Mouse (Mus musculus) neural tube, embryonic 12.5 days (tissue): Measurements from ENCODE around the gene Zmiz1. TPM values are rescaled to one million over a fixed set of nuclear protein-coding genes. Genes with fewer than 3 reads are reported as not detected.

Source experiments
- ATAC-seq: fragments of 200-750 bp; cut with Nextera tagmentation; 2 replicates; pipeline ENCODE4 v1.8.0; 2017; ENCODE audit warnings: low read depth, mild to moderate bottlenecking, moderate TSS enrichment, moderate library complexity; ENCODE audit not compliant: low FRiP score
- H3K27ac ChIP-seq: fragments of 300-500 bp; sonication (generic); 2 replicates; pipeline ENCODE4 v1.5.1; 2016
- H3K27me3 ChIP-seq: fragments of 300-500 bp; sonication (generic); replicated peaks from 2 replicates; pipeline ENCODE4 v1.6.1; 2016; ENCODE audit warnings: mild to moderate bottlenecking
- H3K36me3 ChIP-seq: fragments of 300-500 bp; sonication (generic); 2 replicates; pipeline ENCODE4 v1.6.1; 2016; ENCODE audit warnings: mild to moderate bottlenecking
- H3K4me1 ChIP-seq: fragments of 300-500 bp; sonication (generic); 2 replicates; pipeline ENCODE4 v1.6.1; 2016
- H3K4me2 ChIP-seq: fragments of 300-500 bp; sonication (generic); replicated peaks from 2 replicates; pipeline ENCODE4 v1.6.1; 2016; ENCODE audit warnings: mild to moderate bottlenecking
- H3K4me3 ChIP-seq: fragments of 300-500 bp; sonication (generic); 2 replicates; pipeline ENCODE4 v1.5.1; 2016
- H3K9ac ChIP-seq: fragments of 300-500 bp; sonication (generic); 2 replicates; pipeline ENCODE4 v1.6.1; 2016; ENCODE audit warnings: mild to moderate bottlenecking
- H3K9me3 ChIP-seq: fragments of 300-500 bp; sonication (generic); 2 replicates; pipeline ENCODE4 v1.6.1; 2016; ENCODE audit warnings: mild to moderate bottlenecking
- WGBS: fragments of 180-500 bp; shearing (Covaris S2); methylation state at CpG from one replicate; pipeline ENCODE4 v1.1.7; 2016; 5-methylcytosine and 5-hydroxymethylcytosine counted together
- polyA plus RNA-seq: library from polyadenylated mRNA; unstranded; fragments of >200 nt; fragmentation: Nextera tagmentation; extraction: Ambion mirVana; gene quantifications from 2 replicates; pipeline ENCODE4 v1.2.1, GENCODE M21; 2016

Gene Zmiz1
- polyA plus RNA-seq, 1 experiment from 2014 or later, result 63.4 TPM

- ATAC-seq, result no peak
- no peaks in the 10 kb centered on the region; the same call in 1 of the 2 replicates for H3K4me1 ChIP-seq
- H3K27ac ChIP-seq, result no peak overlapping the region
- no peaks in the 10 kb centered on the region for H3K9me3 ChIP-seq
- no peak overlapping the region for H3K9ac ChIP-seq
- WGBS, result 58% methylated on average over 3 of the region's 3 CpGs
- H3K27me3 ChIP-seq, result no peaks in the 10 kb centered on the region
- no peak overlapping the region for H3K4me2 ChIP-seq
- no peaks in the 10 kb centered on the region for H3K36me3 ChIP-seq
- H3K4me3 ChIP-seq, result no peak overlapping the region
These were observed 18.2 kb upstream of the Zmiz1 start for GRCm38 (mm10) chr14:25440777-25441176.

GRCm38 (mm10) chr14:25441469-25441868 lies 17.5 kb upstream of the Zmiz1 start:
- 78% methylated on average over 5 of the region's 5 CpGs for WGBS
- H3K27ac ChIP-seq, result no peak overlapping the region
- no peak overlapping the region for H3K4me3 ChIP-seq

GRCm38 (mm10) chr14:25442676-25443075 lies 16.3 kb upstream of the Zmiz1 start:
- no peak overlapping the region for H3K27ac ChIP-seq
- H3K27me3 ChIP-seq, result no peaks in the 10 kb centered on the region
- ATAC-seq, result no peak
- 15% methylated on average over 2 of the region's 2 CpGs for WGBS
- H3K4me3 ChIP-seq, result no peak overlapping the region
- no peaks in the 10 kb centered on the region for H3K9me3 ChIP-seq
- H3K9ac ChIP-seq, result no peak overlapping the region
- H3K4me2 ChIP-seq, result no peak overlapping the region
- no peaks in the 10 kb centered on the region; the same call in 1 of the 2 replicates for H3K4me1 ChIP-seq
- no peaks in the 10 kb centered on the region for H3K36me3 ChIP-seq

More at GRCm38 (mm10) chr14:25441469-25441868, 17.5 kb upstream of the Zmiz1 start:
- Histone ChIP-seq H3K27me3 (no peaks in the 10 kb centered on the region), H3K4me2 (no peak overlapping the region), H3K4me1 (no peaks in the 10 kb centered on the region; the same call in 1 of the 2 replicates), H3K36me3 (no peaks in the 10 kb centered on the region), H3K9ac (no peak overlapping the region), H3K9me3 (no peaks in the 10 kb centered on the region)
- ATAC-seq, result no peak

- H3K9me3 ChIP-seq, result no peaks in the 10 kb centered on the region
- H3K4me2 ChIP-seq, result no peak overlapping the region
- no peak overlapping the region for H3K9ac ChIP-seq
- 83% methylated on average over 6 of the region's 6 CpGs for WGBS
- no peaks in the 10 kb centered on the region; the same call in 1 of the 2 replicates for H3K4me1 ChIP-seq
- H3K27me3 ChIP-seq, result no peaks in the 10 kb centered on the region
- no peaks in the 10 kb centered on the region for H3K36me3 ChIP-seq
- no peak for ATAC-seq
- H3K27ac ChIP-seq, result no peak overlapping the region
- H3K4me3 ChIP-seq, result no peak overlapping the region
These were observed 11.7 kb upstream of the Zmiz1 start for GRCm38 (mm10) chr14:25447136-25447775.

- Histone ChIP-seq H3K4me1 (no peaks in the 10 kb centered on the region; the same call in none of the 2 replicates), H3K27me3 (no peaks in the 10 kb centered on the region), H3K9me3 (no peaks in the 10 kb centered on the region), H3K9ac (no peak overlapping the region), H3K4me3 (no peak overlapping the region), H3K4me2 (no peak overlapping the region), H3K36me3 (no peaks in the 10 kb centered on the region), H3K27ac (no peak overlapping the region)
- ATAC-seq, result no peak
- 55% methylated on average over 2 of the region's 2 CpGs for WGBS
These were observed 10.5 kb upstream of the Zmiz1 start for GRCm38 (mm10) chr14:25448471-25448870.

- Histone ChIP-seq H3K9ac (no peak overlapping the region), H3K36me3 (no peaks in the 10 kb centered on the region), H3K27ac (no peak overlapping the region), H3K27me3 (no peaks in the 10 kb centered on the region), H3K4me2 (no peak overlapping the region), H3K4me1 (peaks cover 4% of the 10 kb centered on the region), H3K4me3 (no peak overlapping the region), H3K9me3 (no peaks in the 10 kb centered on the region)
- WGBS, result 67% methylated on average over 7 of the region's 7 CpGs
- ATAC-seq, result no peak
These were observed 7.8 kb upstream of the Zmiz1 start for GRCm38 (mm10) chr14:25451099-25451667.

- H3K36me3 ChIP-seq, result no peaks in the 10 kb centered on the region
- WGBS, result 61% methylated on average over 10 of the region's 10 CpGs
- no peak overlapping the region for H3K27ac ChIP-seq
- no peak overlapping the region for H3K9ac ChIP-seq
- H3K27me3 ChIP-seq, result no peaks in the 10 kb centered on the region
- H3K9me3 ChIP-seq, result no peaks in the 10 kb centered on the region
- H3K4me3 ChIP-seq, result no peak overlapping the region
- ATAC-seq, result no peak
- H3K4me2 ChIP-seq, result no peak overlapping the region
- H3K4me1 ChIP-seq, result peaks cover 12% of the 10 kb centered on the region
These were observed 7.0 kb upstream of the Zmiz1 start for GRCm38 (mm10) chr14:25451699-25452632.

GRCm38 (mm10) chr14:25452633-25453025 lies 6.4 kb upstream of the Zmiz1 start:
- 62% methylated on average over 2 of the region's 2 CpGs for WGBS

GRCm38 (mm10) chr14:25454066-25454760 lies 4.8 kb upstream of the Zmiz1 start:
- no peak overlapping the region for H3K27ac ChIP-seq

More at GRCm38 (mm10) chr14:25452633-25453025, 6.4 kb upstream of the Zmiz1 start:
- peaks cover 13% of the 10 kb centered on the region for H3K4me1 ChIP-seq
- no peak overlapping the region for H3K27ac ChIP-seq
- no peaks in the 10 kb centered on the region for H3K9me3 ChIP-seq
- no peak overlapping the region for H3K4me2 ChIP-seq
- H3K27me3 ChIP-seq, result no peaks in the 10 kb centered on the region
- H3K36me3 ChIP-seq, result no peaks in the 10 kb centered on the region
- no peak for ATAC-seq
- no peak overlapping the region for H3K4me3 ChIP-seq
- no peak overlapping the region for H3K9ac ChIP-seq

GRCm38 (mm10) chr14:25456666-25457433 lies 2.1 kb upstream of the Zmiz1 start:
- H3K27ac ChIP-seq, result peak overlapping the region; percentile 99
- WGBS, result under 1% methylated on average over 17 of the region's 17 CpGs
- ATAC-seq, result no peak; the same call in 1 of the 2 replicates

More at GRCm38 (mm10) chr14:25454066-25454760, 4.8 kb upstream of the Zmiz1 start:
- Histone ChIP-seq H3K4me2 (no peak overlapping the region), H3K4me3 (no peak overlapping the region), H3K27me3 (no peaks in the 10 kb centered on the region), H3K4me1 (peaks cover 18% of the 10 kb centered on the region), H3K9ac (no peak overlapping the region), H3K36me3 (no peaks in the 10 kb centered on the region), H3K9me3 (no peaks in the 10 kb centered on the region)
- 84% methylated on average over 12 of the region's 12 CpGs for WGBS
- no peak for ATAC-seq

GRCm38 (mm10) chr14:25457434-25457957 lies 1.5 kb upstream of the Zmiz1 start:
- no peaks in the 10 kb centered on the region for H3K36me3 ChIP-seq
- peak; percentile 85 for ATAC-seq
- H3K27me3 ChIP-seq, result no peaks in the 10 kb centered on the region
- H3K9me3 ChIP-seq, result no peaks in the 10 kb centered on the region
- peak overlapping the region; percentile 96 for H3K4me2 ChIP-seq
- under 1% methylated on average over 49 of the region's 52 CpGs for WGBS
- peak overlapping the region; percentile 99 for H3K9ac ChIP-seq
- H3K4me3 ChIP-seq, result peak overlapping the region; percentile 97
- peak overlapping the region; percentile 99 for H3K27ac ChIP-seq
- peaks cover 32% of the 10 kb centered on the region for H3K4me1 ChIP-seq

More at GRCm38 (mm10) chr14:25456666-25457433, 2.1 kb upstream of the Zmiz1 start:
- Histone ChIP-seq H3K9me3 (no peaks in the 10 kb centered on the region), H3K9ac (peak overlapping the region; percentile 99), H3K4me3 (peak overlapping the region; percentile 97), H3K4me1 (peaks cover 26% of the 10 kb centered on the region), H3K27me3 (no peaks in the 10 kb centered on the region), H3K36me3 (no peaks in the 10 kb centered on the region), H3K4me2 (peak overlapping the region; percentile 96)
